Mouse (Mus musculus) neural tube, embryonic 11.5 days (tissue): ENCODE data around the gene Sgms1. TPM values are rescaled to one million over a fixed set of nuclear protein-coding genes. Genes with fewer than 3 reads are reported as not detected.

Experiments used
- ATAC-seq: fragments of 200-750 bp; cut with Nextera tagmentation; 2 replicates; pipeline ENCODE4 v1.8.0; 2017; ENCODE audit warnings: moderate number of reproducible peaks, mild to moderate bottlenecking, moderate TSS enrichment, moderate library complexity; ENCODE audit not compliant: insufficient read depth, low FRiP score, low TSS enrichment
- DNase-seq: peaks from one replicate; pipeline ENCODE4 v3.0.0-alpha.2; 2015; ENCODE audit warnings: low spot score
- H3K27ac ChIP-seq: fragments of 300-500 bp; sonication (generic); 2 replicates; pipeline ENCODE4 v1.5.1; 2014; ENCODE audit warnings: low read depth, mild to moderate bottlenecking, low read length
- H3K27me3 ChIP-seq: fragments of 300-500 bp; sonication (generic); 2 replicates; pipeline ENCODE4 v1.6.1; 2014; ENCODE audit warnings: mild to moderate bottlenecking, low read length, mixed read lengths; ENCODE audit not compliant: control insufficient read depth, insufficient read depth
- H3K36me3 ChIP-seq: fragments of 300-500 bp; sonication (generic); 2 replicates; pipeline ENCODE4 v1.6.1; 2014; ENCODE audit warnings: mild to moderate bottlenecking, low read length, moderate library complexity, mixed read lengths; ENCODE audit not compliant: control insufficient read depth, insufficient read depth
- H3K4me1 ChIP-seq: fragments of 300-500 bp; sonication (generic); 2 replicates; pipeline ENCODE4 v1.6.1; 2014; ENCODE audit warnings: low read length, mixed read lengths; ENCODE audit not compliant: control insufficient read depth, insufficient read depth
- H3K4me2 ChIP-seq: fragments of 300-500 bp; sonication (generic); 2 replicates; pipeline ENCODE4 v1.6.1; 2014; ENCODE audit warnings: low read depth, mild to moderate bottlenecking, moderate library complexity
- H3K4me3 ChIP-seq: fragments of 300-500 bp; sonication (generic); 2 replicates; pipeline ENCODE4 v1.5.1; 2014; ENCODE audit warnings: low read depth, low read length
- H3K9ac ChIP-seq: fragments of 300-500 bp; sonication (generic); 2 replicates; pipeline ENCODE4 v1.6.1; 2014; ENCODE audit warnings: mild to moderate bottlenecking, low read length
- H3K9me3 ChIP-seq: fragments of 300-500 bp; sonication (generic); 2 replicates; pipeline ENCODE4 v1.6.1; 2016; ENCODE audit warnings: low read length; ENCODE audit not compliant: control insufficient read depth
- WGBS: fragments of 180-500 bp; shearing (Covaris S2); extraction: QIAGEN DNeasy Blood & Tissue Kit; methylation state at CpG from one replicate; pipeline ENCODE4 v1.1.7; 2014; 5-methylcytosine and 5-hydroxymethylcytosine counted together
- polyA plus RNA-seq: library from polyadenylated mRNA; unstranded; fragments of >200 nt; fragmentation: Nextera tagmentation; extraction: Ambion mirVana; gene quantifications from 2 replicates; pipeline ENCODE4 v1.2.1, GENCODE M21; 2014

Gene Sgms1
- polyA plus RNA-seq, 1 experiment from 2014 or later: 11.0 TPM

DNA sequence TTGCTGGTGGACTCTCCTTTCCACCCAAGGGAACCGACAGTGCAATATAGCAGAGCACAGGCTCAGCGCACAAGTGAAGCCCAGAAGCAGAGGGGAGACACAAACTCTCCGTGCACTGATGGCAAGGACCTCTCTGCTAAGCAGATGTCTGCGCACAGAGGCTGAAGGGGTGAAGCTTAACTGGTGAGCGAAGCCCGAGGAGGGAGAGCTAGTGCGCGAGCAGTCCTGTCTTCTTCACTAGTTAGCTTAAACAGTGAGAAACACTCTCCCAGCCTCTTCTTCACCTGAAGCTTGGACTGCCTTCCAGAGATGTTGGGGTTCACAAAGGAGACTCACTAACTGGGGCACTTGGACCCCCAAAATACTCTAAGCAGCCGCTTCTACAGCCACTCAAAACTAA, 36.1 kb downstream of the Sgms1 start:
- no peak overlapping the region for H3K4me2 ChIP-seq
- H3K4me1 ChIP-seq: no peaks in the 10 kb centered on the region
- no peak overlapping the region for H3K27ac ChIP-seq
- 86% methylated on average over 9 of the region's 9 CpGs for WGBS
- H3K36me3 ChIP-seq: no peaks in the 10 kb centered on the region
- ATAC-seq (no peak), DNase-seq (no peak)
- H3K27me3 ChIP-seq: no peaks in the 10 kb centered on the region
- H3K4me3 ChIP-seq: no peak overlapping the region
- no peaks in the 10 kb centered on the region for H3K9me3 ChIP-seq
- H3K9ac ChIP-seq: no peak overlapping the region

DNA sequence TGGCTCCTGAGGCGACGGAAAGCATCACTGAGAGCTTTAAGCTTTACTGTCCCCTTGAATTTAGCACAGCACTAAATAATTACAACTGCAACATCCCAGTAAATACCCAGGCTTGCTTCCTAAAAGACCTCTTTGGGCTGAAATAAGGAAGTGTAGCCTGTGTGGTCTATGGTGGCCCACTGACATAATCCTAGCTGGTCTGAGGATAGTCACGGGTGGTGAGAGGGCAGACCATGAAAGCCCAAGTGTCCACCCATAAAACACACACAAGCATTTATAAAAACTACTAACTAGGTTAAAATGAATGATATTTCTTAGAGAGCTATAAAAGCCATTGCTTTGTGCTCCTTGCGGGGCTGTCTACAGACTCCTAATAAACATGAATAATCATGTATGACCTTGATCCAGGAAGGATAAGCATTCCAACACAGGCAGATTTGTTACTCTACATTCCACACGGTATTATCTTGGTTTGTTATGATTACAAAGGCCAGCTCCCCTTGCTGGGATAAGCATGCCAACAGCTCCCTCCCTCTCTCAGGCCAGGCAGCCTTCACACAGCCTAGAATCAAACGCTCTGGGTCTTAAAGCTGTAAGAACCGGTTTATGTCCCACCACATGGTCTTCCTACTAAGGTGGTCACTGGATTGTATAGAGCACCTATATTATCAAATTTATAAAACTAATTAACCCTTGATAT, 40.4 kb downstream of the Sgms1 start:
- no peak overlapping the region for H3K27ac ChIP-seq
- peaks cover 4% of the 10 kb centered on the region for H3K4me1 ChIP-seq
- H3K4me3 ChIP-seq: no peak overlapping the region
- H3K9ac ChIP-seq: no peak overlapping the region
- no peaks in the 10 kb centered on the region for H3K36me3 ChIP-seq
- WGBS: 62% methylated on average over 7 of the region's 7 CpGs
- no peaks in the 10 kb centered on the region for H3K27me3 ChIP-seq
- ATAC-seq (no peak), DNase-seq (no peak)
- H3K9me3 ChIP-seq: no peaks in the 10 kb centered on the region
- no peak overlapping the region for H3K4me2 ChIP-seq

DNA sequence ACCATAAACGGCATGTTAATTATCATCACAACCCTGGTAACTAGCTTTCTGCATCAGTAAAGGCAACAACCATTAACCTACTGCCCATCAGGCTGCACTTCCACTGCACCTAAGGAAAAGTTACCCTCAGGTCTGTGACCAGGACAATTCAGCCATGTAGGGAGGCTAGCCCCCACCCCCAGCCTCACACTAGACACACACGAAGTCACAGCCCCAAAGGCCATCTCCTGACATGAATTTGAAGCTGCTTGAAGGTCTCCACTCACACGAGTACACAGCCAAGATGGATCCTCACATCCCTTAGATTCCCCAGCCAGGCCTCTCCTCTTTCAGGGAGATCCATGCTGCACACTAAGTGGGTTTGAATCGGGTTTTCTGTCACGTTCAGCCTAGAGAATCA, 42.0 kb downstream of the Sgms1 start:
- Histone ChIP-seq H3K9me3 (no peaks in the 10 kb centered on the region), H3K4me2 (no peak overlapping the region), H3K27ac (no peak overlapping the region), H3K4me1 (peaks cover 8% of the 10 kb centered on the region), H3K4me3 (no peak overlapping the region), H3K36me3 (no peaks in the 10 kb centered on the region), H3K27me3 (no peaks in the 10 kb centered on the region), H3K9ac (no peak overlapping the region)
- ATAC-seq (no peak), DNase-seq (no peak)
- 78% methylated on average over 5 of the region's 5 CpGs for WGBS

DNA sequence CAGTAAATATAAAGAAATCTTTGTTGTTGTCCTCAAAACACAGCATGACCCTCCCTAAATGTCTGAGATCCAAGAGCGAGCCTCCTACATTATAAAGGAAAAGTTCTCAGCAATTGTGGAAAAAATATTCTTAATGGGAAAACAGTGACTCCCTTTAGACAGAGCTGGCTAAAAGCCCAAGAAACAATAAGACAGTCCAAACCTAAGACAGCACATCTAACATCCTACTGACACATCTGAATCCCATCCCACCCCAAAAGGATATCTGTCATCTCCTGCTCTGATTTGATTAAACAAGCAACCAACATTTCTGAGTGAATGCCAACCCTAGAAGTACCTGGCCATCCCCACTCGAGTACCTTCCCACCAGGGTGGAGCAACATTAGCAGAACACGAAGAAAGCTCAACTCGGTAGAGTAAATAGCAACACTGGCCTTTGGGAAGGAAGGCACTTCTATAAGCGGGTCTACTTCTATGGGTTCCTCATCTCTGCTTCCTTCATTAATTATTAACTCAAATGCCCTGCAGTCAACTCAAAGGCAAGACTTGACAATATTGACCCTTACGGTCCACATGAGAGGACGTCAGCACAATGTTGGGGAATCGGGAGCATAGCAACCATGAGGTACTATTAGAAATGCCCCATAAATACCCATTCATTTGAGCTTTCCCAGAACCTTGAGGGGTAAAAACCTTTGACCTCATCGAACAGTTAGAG, 42.7 kb downstream of the Sgms1 start:
- H3K36me3 ChIP-seq: no peaks in the 10 kb centered on the region
- DNase-seq: no peak
- no peaks in the 10 kb centered on the region for H3K9me3 ChIP-seq
- no peak overlapping the region for H3K27ac ChIP-seq
- H3K27me3 ChIP-seq: no peaks in the 10 kb centered on the region
- peaks cover 8% of the 10 kb centered on the region for H3K4me1 ChIP-seq
- H3K4me3 ChIP-seq: no peak overlapping the region
- no peak for ATAC-seq
- 66% methylated on average over 9 of the region's 9 CpGs for WGBS
- H3K4me2 ChIP-seq: no peak overlapping the region
- no peak overlapping the region for H3K9ac ChIP-seq

DNA sequence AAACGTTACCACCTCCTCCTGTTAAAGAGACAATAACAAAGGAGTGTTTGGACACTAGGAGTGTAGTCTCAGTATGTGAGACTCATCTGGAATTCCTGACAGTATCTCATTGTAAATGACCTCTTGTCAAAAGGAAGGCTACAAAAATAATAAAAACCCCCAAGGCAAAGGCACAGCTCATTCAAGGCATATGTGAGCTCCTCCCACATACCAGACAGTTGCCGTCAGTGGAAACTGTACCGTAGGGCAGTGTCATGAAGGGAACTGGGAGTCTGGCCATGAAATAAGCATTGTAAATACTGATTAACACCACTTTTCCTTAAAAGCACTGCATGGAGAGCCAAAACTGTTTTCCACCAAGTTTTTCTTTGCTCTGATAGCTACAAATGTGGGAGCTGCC, 43.3 kb downstream of the Sgms1 start:
- no peak overlapping the region for H3K4me3 ChIP-seq
- no peaks in the 10 kb centered on the region for H3K9me3 ChIP-seq
- 27% methylated on average over 3 of the region's 3 CpGs for WGBS
- H3K36me3 ChIP-seq: no peaks in the 10 kb centered on the region
- peaks cover 8% of the 10 kb centered on the region for H3K4me1 ChIP-seq
- no peak overlapping the region for H3K27ac ChIP-seq
- DNase-seq (no peak), ATAC-seq (no peak)
- H3K27me3 ChIP-seq: no peaks in the 10 kb centered on the region
- H3K9ac ChIP-seq: no peak overlapping the region
- no peak overlapping the region for H3K4me2 ChIP-seq

DNA sequence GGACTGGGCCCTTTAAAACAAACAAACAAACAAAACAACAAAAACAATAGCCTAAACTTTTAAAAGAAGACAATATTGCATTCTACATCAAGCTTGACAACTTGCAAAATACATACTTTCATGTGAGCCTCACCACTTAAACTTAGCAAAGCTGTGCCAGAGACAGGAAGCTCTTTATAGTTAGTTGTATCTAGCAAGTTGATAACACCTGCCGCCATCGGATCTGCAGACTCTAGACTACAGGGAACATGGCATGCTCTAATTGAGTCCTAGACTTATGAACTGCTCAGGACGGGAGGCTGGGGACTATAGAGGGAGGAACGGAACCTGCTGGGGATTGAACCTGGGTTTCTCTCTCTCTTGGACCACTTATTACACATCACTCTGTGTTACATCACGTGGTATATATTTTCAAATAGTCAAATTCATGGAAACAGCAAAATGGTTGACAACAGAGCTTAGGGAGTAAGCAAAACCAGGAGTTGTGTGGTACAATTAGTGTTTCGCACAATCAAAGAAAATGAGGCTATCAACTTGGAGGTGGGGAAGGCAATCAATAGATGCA, 44.3 kb downstream of the Sgms1 start:
- no peak overlapping the region for H3K27ac ChIP-seq
- H3K27me3 ChIP-seq: no peaks in the 10 kb centered on the region
- H3K9me3 ChIP-seq: no peaks in the 10 kb centered on the region
- H3K4me2 ChIP-seq: no peak overlapping the region
- no peak overlapping the region for H3K9ac ChIP-seq
- no peak for ATAC-seq
- no peak overlapping the region for H3K4me3 ChIP-seq
- DNase-seq: no peak
- peaks cover 8% of the 10 kb centered on the region for H3K4me1 ChIP-seq
- WGBS: 86% methylated on average over 6 of the region's 6 CpGs
- no peaks in the 10 kb centered on the region for H3K36me3 ChIP-seq

DNA sequence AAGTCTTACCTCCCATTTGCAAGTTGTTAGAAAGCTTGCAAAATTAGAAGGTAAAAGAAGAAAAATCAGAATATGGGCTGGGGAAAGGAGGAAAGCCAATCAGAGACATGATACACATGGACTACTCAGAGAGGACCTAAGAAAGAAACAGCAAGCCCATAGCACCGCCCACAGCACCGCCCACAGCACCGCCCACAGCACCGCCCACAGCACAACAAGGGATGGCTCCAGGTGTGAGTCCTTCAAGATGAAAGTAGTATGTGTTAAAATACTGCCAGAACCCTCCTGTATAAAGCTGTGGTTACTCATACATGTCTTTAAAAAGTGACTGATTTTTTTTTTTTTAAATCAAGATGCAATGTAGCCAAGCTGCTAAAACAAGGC, 44.8 kb downstream of the Sgms1 start:
- Histone ChIP-seq H3K36me3 (no peaks in the 10 kb centered on the region), H3K9me3 (no peaks in the 10 kb centered on the region), H3K4me3 (no peak overlapping the region), H3K9ac (no peak overlapping the region), H3K27me3 (no peaks in the 10 kb centered on the region), H3K4me1 (peaks cover 8% of the 10 kb centered on the region), H3K27ac (no peak overlapping the region), H3K4me2 (no peak overlapping the region)
- no peak for DNase-seq
- WGBS: 12% methylated on average over 4 of the region's 4 CpGs
- ATAC-seq: 0 out of 2 replicates have a peak, but pooled peaks have one; percentile 21

DNA sequence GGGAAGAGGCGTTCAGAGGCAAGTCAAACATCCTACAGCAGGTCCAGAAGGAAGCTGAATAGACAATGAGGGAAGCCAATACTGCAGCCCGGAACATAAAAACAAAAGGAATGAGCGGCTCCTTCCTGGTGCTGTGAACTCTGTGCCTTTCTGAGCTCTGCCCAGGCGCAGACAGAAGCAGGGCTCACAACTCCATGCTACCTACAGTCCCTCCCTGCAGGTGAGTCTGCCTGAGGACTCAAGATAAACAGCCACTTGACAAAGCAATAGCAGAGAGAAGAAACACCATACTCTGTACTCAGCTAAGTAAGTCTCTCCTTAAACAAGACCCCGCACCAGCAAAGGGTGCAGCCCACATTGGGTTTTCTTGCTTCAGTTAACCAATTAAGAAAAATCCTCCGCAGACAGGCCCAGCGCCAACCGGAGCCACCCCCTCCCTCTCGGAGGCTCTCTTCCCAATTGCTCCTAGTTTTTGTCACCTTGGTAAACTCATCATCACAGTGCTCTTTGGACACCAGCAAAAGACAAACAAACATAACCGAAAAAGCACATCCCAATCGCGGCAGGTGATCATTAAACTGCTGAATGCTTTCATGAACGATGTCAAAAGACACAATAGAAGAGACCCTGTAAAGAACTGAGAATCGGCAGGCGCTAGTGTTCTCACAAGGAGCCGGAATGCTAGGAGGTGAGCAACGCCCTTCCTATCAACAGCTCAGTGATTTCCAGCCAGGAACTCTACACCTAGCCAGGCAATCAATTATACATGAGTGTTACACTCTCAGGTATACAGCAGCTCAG, 45.4 kb downstream of the Sgms1 start:
- Histone ChIP-seq H3K4me1 (peaks cover 8% of the 10 kb centered on the region), H3K36me3 (no peaks in the 10 kb centered on the region), H3K27ac (no peak overlapping the region), H3K9me3 (no peaks in the 10 kb centered on the region), H3K4me3 (no peak overlapping the region), H3K27me3 (no peaks in the 10 kb centered on the region), H3K4me2 (peak overlapping the region; percentile 34), H3K9ac (peak overlapping the region; percentile 41; the same call in 1 of the 2 replicates)
- ATAC-seq (no peak), DNase-seq (no peak)
- 3% methylated on average over 17 of the region's 17 CpGs for WGBS
